Mouse (Mus musculus): ENCODE results near the gene Nyap2.

DNA sequence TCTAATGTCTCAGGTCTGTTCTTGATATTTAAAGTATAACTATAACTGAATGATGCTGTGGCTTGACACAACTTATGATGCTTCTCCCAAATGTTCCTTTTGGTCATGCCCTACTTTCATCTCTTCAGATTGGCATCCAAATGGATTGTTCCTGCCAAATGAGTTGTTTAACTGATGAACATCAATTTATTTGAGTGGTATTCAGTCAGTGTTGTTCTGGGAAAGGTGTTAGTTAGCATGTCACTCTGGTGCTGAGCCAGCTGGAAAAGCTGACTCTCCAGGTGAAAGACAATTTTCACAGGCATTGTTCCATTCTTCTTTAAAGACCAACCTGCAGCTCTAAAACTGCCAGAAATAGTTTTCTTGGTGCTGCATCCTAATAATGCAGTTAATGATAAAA is 43.0 kb downstream of the Nyap2 start:
- TF ChIP-seq POLR2A (IDR thresholded peaks at IDR 0.05; ENCODE audit: low read depth, low read length) (no peak), CTCF (conservative IDR thresholded peaks at IDR 0.05; ENCODE audit: insufficient read depth, insufficient read length, low read depth, low read length) (no peak)
